Mouse (Mus musculus) olfactory bulb, adult 2 months (tissue): Measurements from ENCODE around the gene Gstm2. TPM values are rescaled to one million over a fixed set of nuclear protein-coding genes. Genes with fewer than 3 reads are reported as not detected.
"Not testable (repeated sequence)": the region's sequence is repeated elsewhere in the genome, so short reads cannot be mapped to it uniquely, and the experiment has no call there.

Source experiments
- H3K27ac ChIP-seq: fragments of 200-500 bp; 2 replicates; pipeline ENCODE4 v1.5.1; 2012; ENCODE audit warnings: low read depth, low read length; ENCODE audit not compliant: insufficient read depth
- H3K4me1 ChIP-seq: fragments of 200-500 bp; 2 replicates; pipeline ENCODE4 v1.6.1; 2012; ENCODE audit warnings: low read length; ENCODE audit not compliant: control insufficient read depth, insufficient read depth
- H3K4me3 ChIP-seq: fragments of 200-500 bp; 2 replicates; pipeline ENCODE4 v1.5.1; 2012; ENCODE audit warnings: mild to moderate bottlenecking, low read depth, low read length, moderate library complexity; ENCODE audit not compliant: insufficient read depth
- CTCF ChIP-seq: fragments of 200-500 bp; IDR thresholded peaks from 2 replicates; pipeline ENCODE4 v1.5.1; 2012; ENCODE audit warnings: low read depth, mild to moderate bottlenecking, low read length, moderate library complexity; ENCODE audit not compliant: insufficient read depth
- POLR2A ChIP-seq: fragments of 200-500 bp; IDR thresholded peaks from 2 replicates; pipeline ENCODE4 v1.6.1; 2012; ENCODE audit warnings: mild to moderate bottlenecking, low read depth, low read length, moderate library complexity; ENCODE audit not compliant: insufficient read depth
- WGBS: fragments of 180-500 bp; shearing (Covaris S2); methylation state at CpG from one replicate; pipeline ENCODE4 v1.1.7; 2018; 5-methylcytosine and 5-hydroxymethylcytosine counted together
- polyA plus RNA-seq: library from polyadenylated mRNA; stranded (reverse); fragments of >200 nt; gene quantifications from 2 replicates; pipeline ENCODE4 v1.2.4, GENCODE M21; 2012; ENCODE audit warnings: low replicate concordance; ENCODE audit not compliant: missing spikeins, insufficient read depth, insufficient read length

Gstm2 gene
- polyA plus RNA-seq, 1 experiment, result not detected

- WGBS, result 17% methylated on average over 14 of the region's 14 CpGs
- peak overlapping the region; percentile 78 for H3K27ac ChIP-seq
- no peak for TF ChIP-seq POLR2A
- no peak; the same call in 1 of the 2 replicates for TF ChIP-seq CTCF
- H3K4me3 ChIP-seq, result peak overlapping the region; percentile 56
- peaks cover 22% of the 10 kb centered on the region for H3K4me1 ChIP-seq
These were observed 32.1 kb upstream of the Gstm2 start for GRCm38 (mm10) chr3:108018190-108018820.

GRCm38 (mm10) chr3:108017473-108018189 is 31.4 kb upstream of the Gstm2 start, which contains the start of gene Gstm1:
Gstm1 (minus strand) TSS chr3:108017973.
- peak; percentile 20; the same call in 1 of the 2 replicates for TF ChIP-seq POLR2A
- TF ChIP-seq CTCF, result peak; percentile 86
- WGBS, result under 1% methylated on average over 31 of the region's 31 CpGs
- H3K4me3 ChIP-seq, result peak within 1 kb of the TSS; percentile 56
- peak within 1 kb of the TSS; percentile 87 for H3K27ac ChIP-seq
- peaks cover 24% of the 10 kb centered on the region for H3K4me1 ChIP-seq

DNA sequence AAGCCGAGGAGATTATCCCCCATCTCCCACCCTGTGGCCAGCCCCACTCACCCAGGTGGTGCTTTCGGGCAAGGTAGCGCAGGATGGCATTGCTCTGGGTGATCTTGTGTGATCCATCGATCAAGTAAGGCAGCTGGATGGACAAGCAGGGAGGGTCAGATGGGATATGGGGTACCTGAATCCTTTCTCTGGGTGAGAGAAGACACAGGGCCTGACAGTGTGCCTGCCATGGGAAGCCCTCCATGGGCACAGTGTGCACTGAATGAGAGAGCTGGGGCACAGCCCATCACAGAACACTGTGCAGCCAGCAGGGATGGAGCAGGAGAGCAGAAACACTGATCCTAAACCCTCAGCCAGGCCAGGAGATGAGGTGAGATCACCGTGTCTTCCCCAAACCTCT is 30.2 kb upstream of the Gstm2 start:
- not testable (repeated sequence) for H3K4me3 ChIP-seq, H3K27ac ChIP-seq
- peaks cover 25% of the 10 kb centered on the region for H3K4me1 ChIP-seq
- 85% methylated on average over 5 of the region's 5 CpGs for WGBS

GRCm38 (mm10) chr3:108014974-108015346 is 28.7 kb upstream of the Gstm2 start:
- 87% methylated on average over 2 of the region's 2 CpGs for WGBS
- Histone ChIP-seq H3K4me1 (peaks cover 25% of the 10 kb centered on the region), H3K27ac (no peak overlapping the region), H3K4me3 (no peak overlapping the region)
- TF ChIP-seq CTCF (no peak), POLR2A (no peak)

DNA sequence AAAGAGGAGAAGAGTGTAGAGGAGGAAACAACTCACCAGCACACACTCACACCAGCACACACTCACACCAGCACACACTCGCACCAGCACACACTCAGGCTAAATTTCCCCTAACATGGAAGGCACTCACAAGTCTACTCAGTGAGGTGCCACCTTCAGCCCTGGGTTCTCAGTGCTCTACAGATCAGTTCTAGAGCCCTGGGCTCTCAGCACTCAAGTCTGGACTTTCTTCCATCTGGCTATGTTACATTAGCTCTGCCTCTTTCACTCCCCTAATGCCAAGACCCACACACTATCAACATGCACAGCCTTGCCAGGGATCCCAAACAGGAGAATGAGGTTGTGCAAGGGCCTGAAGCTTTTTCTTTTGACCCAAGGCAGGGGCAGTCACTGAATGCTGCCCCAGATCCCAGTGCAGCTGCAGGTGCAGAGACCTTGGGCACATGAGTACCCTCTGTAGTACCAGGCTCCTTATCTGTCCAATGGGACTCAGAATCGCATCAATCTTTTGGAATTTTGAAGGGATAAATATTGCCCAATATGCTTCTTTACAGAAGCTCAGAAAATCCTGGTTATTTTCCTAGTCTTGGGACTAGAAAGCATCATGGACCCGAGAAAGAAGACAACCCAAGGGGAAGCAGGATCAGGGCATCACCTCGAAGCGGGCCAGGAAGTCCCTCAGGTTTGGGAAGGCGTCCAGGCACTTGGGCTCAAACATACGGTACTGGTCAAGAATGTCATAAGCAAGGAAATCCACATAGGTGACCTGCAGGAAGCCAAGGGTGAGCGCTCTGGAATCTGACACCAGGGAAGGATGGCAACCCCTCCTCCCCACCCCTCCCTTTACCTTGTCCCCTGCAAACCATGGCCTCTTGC is 28.1 kb upstream of the Gstm2 start:
- no peak for TF ChIP-seq POLR2A
- TF ChIP-seq CTCF, result no peak
- Histone ChIP-seq H3K4me3 (no peak overlapping the region), H3K4me1 (peaks cover 25% of the 10 kb centered on the region), H3K27ac (0 out of 2 replicates have a peak overlapping the region, but pooled peaks have one; percentile 3)
- 91% methylated on average over 8 of the region's 8 CpGs for WGBS

DNA sequence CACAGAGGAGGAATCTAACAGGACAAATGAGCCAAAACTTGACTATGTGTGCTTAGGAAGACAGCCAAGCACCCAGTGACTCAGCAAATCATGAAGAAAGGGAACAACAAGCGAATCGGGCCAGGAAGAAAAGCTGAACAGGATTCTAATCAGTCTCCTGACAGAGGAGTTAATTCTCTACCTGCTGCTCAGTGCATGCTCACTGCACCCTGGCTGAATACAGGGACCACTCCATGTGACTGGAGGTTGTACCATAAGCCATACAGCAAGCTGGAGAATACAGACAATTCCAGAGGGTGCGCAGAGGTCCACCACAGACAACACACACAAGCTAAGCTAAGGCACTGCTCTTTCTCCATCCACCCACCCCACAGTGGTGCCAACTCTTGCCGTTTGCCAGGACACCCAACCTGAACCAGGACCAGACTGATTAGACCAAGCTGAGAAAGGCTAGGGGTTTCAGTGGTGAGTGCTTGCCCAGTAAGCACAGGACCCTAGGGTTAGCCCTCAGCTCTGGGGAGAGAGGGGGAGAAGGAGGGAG is 27.1 kb upstream of the Gstm2 start:
- no peak overlapping the region for H3K4me3 ChIP-seq
- peak overlapping the region; percentile 27 for H3K27ac ChIP-seq
- TF ChIP-seq CTCF (no peak), POLR2A (no peak)
- 33% methylated on average over 4 of the region's 4 CpGs for WGBS
- H3K4me1 ChIP-seq, result peaks cover 23% of the 10 kb centered on the region

- Histone ChIP-seq H3K27ac (no peak overlapping the region), H3K4me3 (no peak overlapping the region), H3K4me1 (peaks cover 16% of the 10 kb centered on the region)
- TF ChIP-seq CTCF (no peak), POLR2A (no peak)
- 41% methylated on average over 3 of the region's 3 CpGs for WGBS
These were observed 25.3 kb upstream of the Gstm2 start for GRCm38 (mm10) chr3:108011558-108011957.

GRCm38 (mm10) chr3:108010286-108010685 is 24.0 kb upstream of the Gstm2 start:
- Histone ChIP-seq H3K4me3 (no peak overlapping the region), H3K4me1 (peaks cover 12% of the 10 kb centered on the region), H3K27ac (no peak overlapping the region)
- TF ChIP-seq CTCF, result no peak
- TF ChIP-seq POLR2A, result no peak
- WGBS, result 66% methylated on average over 2 of the region's 2 CpGs

GRCm38 (mm10) chr3:108002021-108002420 is 15.8 kb upstream of the Gstm2 start:
- Histone ChIP-seq H3K4me3 (no peak overlapping the region), H3K27ac (no peak overlapping the region), H3K4me1 (no peaks in the 10 kb centered on the region)
- TF ChIP-seq POLR2A, result no peak
- TF ChIP-seq CTCF, result no peak
- WGBS, result 84% methylated on average over 8 of the region's 8 CpGs
